Mouse (Mus musculus) liver, embryonic 12.5 days (tissue): ENCODE data around the gene Dtnbp1. TPM values are rescaled to one million over a fixed set of nuclear protein-coding genes. Genes with fewer than 3 reads are reported as not detected.

Experiments used
- ATAC-seq: fragments of 200-750 bp; cut with Nextera tagmentation; 2 replicates; pipeline ENCODE4 v1.8.0; 2017; ENCODE audit warnings: moderate number of reproducible peaks, mild to moderate bottlenecking, moderate library complexity
- H3K27ac ChIP-seq: fragments of 300-500 bp; sonication (generic); 2 replicates; pipeline ENCODE4 v1.5.1; 2016; ENCODE audit warnings: mild to moderate bottlenecking
- H3K27me3 ChIP-seq: fragments of 300-500 bp; sonication (generic); replicated peaks from 2 replicates; pipeline ENCODE4 v1.6.1; 2016; ENCODE audit warnings: mild to moderate bottlenecking, moderate library complexity
- H3K36me3 ChIP-seq: fragments of 300-500 bp; sonication (generic); 2 replicates; pipeline ENCODE4 v1.6.1; 2016; ENCODE audit warnings: mild to moderate bottlenecking, moderate library complexity
- H3K4me1 ChIP-seq: fragments of 300-500 bp; sonication (generic); 2 replicates; pipeline ENCODE4 v1.6.1; 2016
- H3K4me2 ChIP-seq: fragments of 300-500 bp; sonication (generic); 2 replicates; pipeline ENCODE4 v1.6.1; 2016; ENCODE audit warnings: mild to moderate bottlenecking, moderate library complexity
- H3K4me3 ChIP-seq: fragments of 300-500 bp; sonication (generic); 2 replicates; pipeline ENCODE4 v1.5.1; 2016; ENCODE audit warnings: mild to moderate bottlenecking, moderate library complexity
- H3K9ac ChIP-seq: fragments of 300-500 bp; sonication (generic); 2 replicates; pipeline ENCODE4 v1.6.1; 2016; ENCODE audit warnings: mild to moderate bottlenecking, moderate library complexity
- H3K9me3 ChIP-seq: fragments of 300-500 bp; sonication (generic); replicated peaks from 2 replicates; pipeline ENCODE4 v1.6.1; 2016; ENCODE audit warnings: mild to moderate bottlenecking, moderate library complexity
- WGBS: fragments of 180-500 bp; shearing (Covaris S2); methylation state at CpG from one replicate; pipeline ENCODE4 v1.1.7; 2016; ENCODE audit not compliant: insufficient replicate concordance; 5-methylcytosine and 5-hydroxymethylcytosine counted together
- polyA plus RNA-seq: library from polyadenylated mRNA; unstranded; fragments of >200 nt; fragmentation: Nextera tagmentation; extraction: Ambion mirVana; gene quantifications from 2 replicates; pipeline ENCODE4 v1.2.1, GENCODE M21; 2016

Gene Dtnbp1
- polyA plus RNA-seq, 1 experiment from 2014 or later: 36.1 TPM

GRCm38 (mm10) chr13:44881001-44881400, 120.9 kb downstream of the Dtnbp1 start:
- 84% methylated on average over 4 of the region's 4 CpGs for WGBS
- no peak for ATAC-seq

DNA sequence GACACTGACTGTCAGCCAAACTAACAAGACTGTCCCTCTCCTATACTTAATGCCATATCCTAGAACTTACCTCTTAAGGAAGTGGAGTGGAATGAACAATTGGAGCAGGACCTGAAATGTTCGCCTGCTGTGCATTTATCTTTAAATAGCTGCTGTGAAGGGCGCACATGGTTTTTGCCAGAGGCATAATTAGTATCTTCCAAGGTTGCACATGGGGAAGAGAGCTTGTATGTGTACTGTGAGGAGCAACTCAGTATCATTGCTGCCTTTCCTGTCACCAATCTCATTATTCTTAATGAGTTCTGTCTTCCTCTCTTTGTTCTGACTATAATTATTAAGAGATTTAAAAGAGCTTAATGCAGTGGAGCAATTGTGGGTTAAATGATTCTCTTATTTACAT, 125.1 kb downstream of the Dtnbp1 start:
- H3K27ac ChIP-seq: no peak overlapping the region
- H3K9me3 ChIP-seq: no peaks in the 10 kb centered on the region
- H3K27me3 ChIP-seq: no peaks in the 10 kb centered on the region
- 63% methylated on average over 2 of the region's 2 CpGs for WGBS
- H3K4me1 ChIP-seq: no peaks in the 10 kb centered on the region
- ATAC-seq: no peak
- peaks cover 17% of the 10 kb centered on the region; the same call in 1 of the 2 replicates for H3K36me3 ChIP-seq
- no peak overlapping the region for H3K4me2 ChIP-seq
- H3K4me3 ChIP-seq: no peak overlapping the region
- no peak overlapping the region for H3K9ac ChIP-seq

More at GRCm38 (mm10) chr13:44881001-44881400, 120.9 kb downstream of the Dtnbp1 start:
- Histone ChIP-seq H3K27ac (no peak overlapping the region), H3K27me3 (no peaks in the 10 kb centered on the region), H3K4me2 (no peak overlapping the region), H3K9me3 (no peaks in the 10 kb centered on the region), H3K4me1 (no peaks in the 10 kb centered on the region), H3K36me3 (peaks cover 7% of the 10 kb centered on the region), H3K9ac (no peak overlapping the region), H3K4me3 (no peak overlapping the region)

Other genes with a start within 250 kb of the Dtnbp1 start
- not detected in 2 replicates for gene Gm9817, start 76.5 kb upstream of the Dtnbp1 start, polyA plus RNA-seq